Mouse (Mus musculus) spleen, postnatal 4 days (tissue): Measurements from ENCODE around the gene Lmntd1.

Experiments
- DNase-seq, 2 experiments: peaks; one replicate each; pipeline ENCODE4 v3.0.0; 2022; ENCODE audit warnings: low spot score in 2 of 2

Lmntd1 gene

DNA sequence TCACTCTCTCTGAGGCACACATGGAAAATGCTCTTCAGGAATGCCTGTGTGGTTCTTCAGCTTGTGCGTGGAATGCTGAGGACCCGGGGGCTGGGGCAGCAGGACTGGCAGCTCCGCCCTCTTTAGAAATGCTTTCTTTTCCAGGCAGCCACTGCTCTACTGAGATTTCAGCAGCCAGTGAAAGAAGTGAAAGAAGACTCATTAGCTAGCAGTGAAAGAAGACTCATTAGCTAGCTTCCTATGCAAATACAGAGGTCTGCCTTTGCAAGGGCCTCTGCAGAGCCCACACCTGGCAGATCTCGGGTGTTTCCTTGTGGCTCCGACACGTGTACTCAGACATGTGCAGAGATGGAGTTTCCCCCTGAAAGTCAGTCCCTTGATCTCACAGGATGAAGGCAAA lies 234.9 kb downstream of the Lmntd1 start:
- no peak for DNase-seq

DNA sequence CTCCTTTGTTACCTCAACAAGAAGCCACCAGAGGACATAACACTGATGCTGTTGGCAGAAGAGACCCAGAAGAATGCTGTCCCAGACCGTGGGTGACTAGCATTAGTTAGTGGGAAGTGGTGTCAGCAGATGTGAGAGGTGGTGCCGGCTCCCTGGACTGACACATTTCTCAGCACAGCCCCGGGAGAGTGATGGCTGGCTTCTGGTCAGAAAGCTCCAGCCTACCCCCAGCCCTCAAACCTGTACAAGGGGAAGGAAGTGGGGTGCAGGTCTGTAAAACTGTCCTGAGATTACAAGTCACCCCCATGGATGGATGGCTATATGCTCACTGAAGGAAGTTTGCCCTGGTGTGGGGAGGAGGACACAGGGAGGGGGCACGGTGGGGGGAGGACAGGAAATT lies 235.4 kb downstream of the Lmntd1 start:
- no peak for DNase-seq

DNA sequence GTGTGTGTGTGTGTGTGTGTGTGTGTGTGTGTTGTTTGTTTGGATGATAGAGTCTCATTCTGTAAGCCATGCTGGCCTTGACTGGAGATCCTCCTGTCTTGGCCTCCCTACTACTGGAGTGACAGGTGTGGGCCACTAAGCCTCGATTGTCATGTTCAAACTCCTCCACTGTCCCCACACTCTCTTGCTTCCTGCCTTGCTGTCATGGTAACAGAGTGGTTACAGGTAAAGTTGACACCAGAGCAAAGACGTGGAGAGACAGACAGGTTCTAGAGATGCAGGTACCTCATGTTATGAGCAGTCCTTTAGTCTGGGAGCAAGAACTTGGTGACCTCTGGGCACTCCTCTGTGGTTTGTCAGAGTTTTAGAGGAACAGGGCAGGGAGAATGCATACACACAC lies 239.7 kb downstream of the Lmntd1 start:
- no peak for DNase-seq

DNA sequence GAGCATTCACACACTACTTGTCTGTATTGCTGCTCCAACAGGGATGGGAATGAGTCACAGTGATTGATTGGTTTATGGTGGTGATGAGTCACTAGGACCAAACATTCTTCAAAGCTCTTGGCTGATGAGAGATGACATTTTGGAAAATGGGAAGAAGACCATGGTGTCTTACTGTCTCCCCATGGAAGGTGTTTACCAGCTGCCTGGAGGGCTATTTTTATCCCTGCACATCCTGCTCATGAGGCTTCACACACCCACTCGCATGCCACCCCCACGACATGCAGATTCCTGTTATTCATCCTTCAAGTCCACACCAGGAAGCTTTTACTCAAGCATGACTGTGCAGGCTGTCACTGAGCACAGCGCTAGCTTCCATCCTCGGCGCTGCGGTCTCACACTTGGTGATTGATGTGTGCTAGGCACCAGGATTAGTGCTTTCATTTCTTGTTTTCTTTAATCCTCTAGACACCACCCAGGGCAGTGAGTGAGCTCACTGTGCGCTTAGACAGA lies 240.4 kb downstream of the Lmntd1 start:
- DNase-seq, result no peak

DNA sequence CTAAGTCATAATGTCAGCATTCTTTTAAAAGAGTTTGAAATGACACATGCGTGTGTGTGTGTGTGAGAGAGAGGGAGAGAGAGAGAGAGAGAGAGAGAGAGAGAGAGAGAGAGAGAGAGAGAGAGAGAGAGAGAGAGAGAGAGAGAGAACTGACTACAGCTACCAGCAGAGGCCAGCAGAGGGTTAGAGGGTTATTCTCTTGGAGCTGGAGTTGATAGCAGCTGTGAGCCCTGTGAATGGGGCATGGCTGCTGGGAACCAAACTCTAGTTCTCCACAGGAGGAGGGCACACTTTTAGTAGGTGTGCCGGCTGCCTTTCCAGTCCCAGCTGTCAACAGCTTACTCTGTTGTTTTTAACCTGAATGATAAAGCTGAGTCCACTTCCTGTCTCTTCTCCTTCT lies 242.1 kb downstream of the Lmntd1 start:
- DNase-seq, result no peak

DNA sequence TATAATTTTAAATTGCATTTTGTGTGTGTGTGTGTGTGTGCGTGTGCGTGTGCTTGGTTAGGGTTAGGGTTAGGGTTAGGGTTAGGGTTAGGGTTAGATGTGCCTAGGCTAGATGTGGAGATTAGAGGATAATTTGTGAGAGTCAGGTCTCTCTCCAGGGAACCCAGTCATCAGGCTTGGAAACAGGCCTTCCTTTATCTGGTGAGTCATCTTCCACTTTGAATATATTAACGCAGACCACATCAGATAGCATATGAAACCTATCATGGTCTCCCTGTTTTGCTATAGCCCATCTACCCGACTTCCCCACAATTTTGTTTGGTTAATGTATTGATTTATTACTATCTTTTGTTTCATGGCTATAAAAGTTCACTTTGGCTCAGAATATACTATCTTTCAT lies 242.5 kb downstream of the Lmntd1 start:
- DNase-seq, result no peak

DNA sequence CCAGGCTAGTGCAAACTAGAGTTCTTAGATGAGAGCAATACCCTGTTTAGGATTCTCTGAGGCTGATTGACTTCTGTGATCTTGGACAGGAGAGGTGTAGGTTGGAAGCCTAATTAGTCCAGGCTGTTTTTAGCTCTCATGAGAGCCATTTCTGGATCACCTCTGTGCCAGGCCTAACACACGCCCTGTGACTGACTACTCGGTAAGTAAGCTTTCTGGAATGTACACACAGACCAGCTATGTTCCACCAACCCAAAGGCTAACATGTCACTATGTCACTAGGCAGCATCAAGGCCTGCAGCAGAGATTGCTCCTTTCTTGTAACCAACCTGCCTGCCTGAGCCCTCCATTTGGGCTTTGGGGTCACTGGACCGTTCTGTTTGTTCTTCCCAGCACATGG lies 243.8 kb downstream of the Lmntd1 start:
- no peak for DNase-seq

DNA sequence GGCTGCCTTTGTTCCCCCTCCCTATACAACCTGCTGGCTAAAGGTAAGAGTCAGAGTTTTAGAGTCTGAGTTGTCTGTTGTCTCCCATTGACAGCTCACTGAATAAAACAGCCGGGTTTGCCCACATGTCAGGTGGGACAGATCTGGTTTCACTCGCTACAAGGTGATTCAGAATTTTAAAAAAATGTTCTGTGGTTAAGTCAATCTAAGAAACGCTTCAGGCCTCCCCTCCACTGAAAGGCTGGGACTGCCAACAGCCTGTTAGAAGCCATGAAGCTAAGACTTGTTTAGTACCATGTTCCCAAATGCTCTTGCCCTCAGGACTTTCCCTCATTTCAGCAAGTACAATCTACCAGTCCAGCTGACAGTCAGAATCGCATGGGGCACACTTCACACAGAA lies 244.8 kb downstream of the Lmntd1 start:
- DNase-seq, result no peak

DNA sequence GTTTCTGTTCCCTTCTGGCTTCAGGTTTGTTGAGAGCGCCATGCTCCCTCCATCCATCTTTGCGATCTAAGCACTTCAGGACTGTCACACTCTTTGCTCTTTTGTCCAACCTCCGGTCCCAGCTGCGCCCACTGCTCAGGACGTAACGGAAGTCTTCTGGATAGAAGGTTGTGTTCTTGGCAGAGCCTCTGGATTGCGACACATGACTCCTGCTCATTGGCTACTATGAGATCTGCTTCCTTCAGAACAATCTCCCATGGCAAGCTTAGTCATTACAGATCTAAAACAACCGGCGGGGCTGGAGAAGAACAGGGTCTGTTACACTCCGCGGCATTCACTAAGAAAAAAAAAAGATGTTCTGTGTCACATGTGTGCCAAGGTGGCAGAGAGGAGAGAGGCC lies 247.6 kb downstream of the Lmntd1 start:
- no peak for DNase-seq

DNA sequence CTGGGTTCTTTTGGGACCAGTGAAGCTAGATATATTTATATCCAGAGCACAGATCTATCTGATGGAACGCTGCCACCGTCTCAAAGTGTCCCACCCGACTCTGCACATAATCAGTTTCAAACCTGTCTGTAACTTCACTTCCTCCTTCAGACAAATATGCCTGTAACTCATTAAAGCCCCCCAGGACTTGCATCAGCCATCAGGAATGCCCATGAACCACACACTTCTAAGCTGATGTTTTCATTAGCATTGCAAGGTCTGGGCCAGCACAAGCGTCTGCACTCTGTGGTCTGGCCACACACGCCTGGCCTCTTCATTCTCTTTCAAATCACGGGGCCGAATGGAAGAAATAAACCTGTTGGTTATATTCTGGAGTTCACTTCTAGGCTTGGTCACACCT lies 250.4 kb downstream of the Lmntd1 start:
- no peak for DNase-seq

DNA sequence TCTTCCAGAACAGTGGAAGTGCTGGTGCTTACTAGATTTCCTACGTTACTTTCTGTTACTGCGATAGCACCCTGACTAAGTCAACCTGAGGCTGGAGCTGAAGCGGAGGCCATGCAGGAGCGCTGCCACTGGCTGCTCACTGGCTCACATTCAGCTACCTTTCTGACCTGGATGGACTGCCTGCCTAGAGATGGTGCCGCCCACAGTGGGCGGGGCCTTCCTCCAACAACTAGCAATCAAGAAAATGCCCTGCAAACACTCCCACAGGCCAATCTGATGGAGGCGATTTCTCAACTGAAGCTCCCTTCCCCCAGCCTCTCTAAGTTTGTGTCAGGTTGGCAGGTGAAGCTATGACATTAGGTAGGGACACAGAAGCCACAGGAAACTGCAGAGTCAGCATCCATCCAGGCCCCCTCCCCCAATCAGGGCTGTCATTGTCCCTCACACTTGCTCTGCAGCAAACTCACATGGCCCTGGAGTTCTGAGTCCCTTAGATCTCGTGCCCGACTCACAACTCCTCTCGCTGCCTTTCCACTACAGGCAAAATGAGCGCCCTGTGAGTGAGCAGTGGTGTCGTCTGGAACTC lies 252.9 kb downstream of the Lmntd1 start:
- no peak for DNase-seq

DNA sequence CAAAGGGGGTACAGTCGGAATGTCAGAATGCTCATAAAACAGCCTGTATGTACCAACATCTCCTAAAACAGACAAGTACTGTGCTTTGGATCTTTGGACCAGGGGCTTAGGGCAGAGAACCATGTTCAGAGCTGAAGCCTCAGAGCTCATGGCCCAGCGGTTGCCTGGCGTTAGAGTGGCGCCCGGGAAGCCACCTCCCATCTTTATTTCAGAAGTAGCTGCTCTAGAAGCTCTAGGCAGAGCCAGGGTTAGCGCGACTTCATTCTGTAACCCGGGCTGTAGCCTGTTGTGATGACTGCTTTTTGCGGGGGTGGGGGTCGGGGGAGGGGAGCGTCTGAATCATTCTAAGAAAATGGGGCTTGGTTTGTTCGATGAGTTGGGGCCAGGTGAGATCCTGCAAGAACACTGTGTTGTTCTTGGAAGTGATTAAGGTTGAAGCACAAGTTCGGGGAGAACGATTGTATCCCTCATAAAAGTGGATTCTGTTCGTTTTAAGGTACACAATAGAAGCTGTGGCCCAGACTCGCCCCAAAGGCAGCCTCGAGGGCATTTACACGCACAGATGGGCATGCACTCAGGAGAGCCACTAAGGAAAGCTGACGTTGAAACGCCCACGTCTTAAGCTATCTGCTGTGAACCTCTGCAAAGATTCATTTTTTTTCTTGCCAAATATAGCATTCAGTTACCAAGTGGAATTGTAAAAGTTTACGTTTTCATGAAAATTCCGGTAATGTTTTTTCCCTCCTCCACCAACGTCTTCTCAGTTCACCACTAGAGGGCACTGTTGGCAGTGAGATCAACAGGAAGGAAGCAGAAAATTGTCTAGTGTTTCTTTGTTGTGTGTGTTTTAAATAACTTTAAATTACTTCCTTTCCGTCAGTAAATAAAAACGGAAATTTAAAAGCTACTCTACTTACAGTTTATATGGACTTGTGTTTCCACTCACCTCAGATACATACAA lies 254.4 kb downstream of the Lmntd1 start:
- no peak for DNase-seq

DNA sequence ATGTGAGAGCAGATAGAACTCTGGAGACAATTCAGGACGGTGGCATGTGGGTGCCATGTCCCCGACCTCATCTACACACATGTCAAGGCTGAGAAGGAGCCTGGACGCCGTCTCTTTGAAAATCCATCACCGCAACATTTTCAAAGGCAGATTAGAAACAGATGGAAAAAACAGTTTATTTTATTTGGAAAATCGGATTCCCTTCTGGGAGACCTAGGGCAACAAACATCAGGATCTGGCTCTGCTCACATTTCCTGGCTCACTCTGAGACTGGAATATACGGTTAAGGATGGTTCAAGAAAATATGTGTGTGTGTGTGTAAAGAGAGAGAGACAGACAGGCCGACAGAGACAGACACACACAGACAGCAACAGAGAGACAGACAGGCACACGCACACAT lies 256.1 kb downstream of the Lmntd1 start:
- DNase-seq, result no peak

DNA sequence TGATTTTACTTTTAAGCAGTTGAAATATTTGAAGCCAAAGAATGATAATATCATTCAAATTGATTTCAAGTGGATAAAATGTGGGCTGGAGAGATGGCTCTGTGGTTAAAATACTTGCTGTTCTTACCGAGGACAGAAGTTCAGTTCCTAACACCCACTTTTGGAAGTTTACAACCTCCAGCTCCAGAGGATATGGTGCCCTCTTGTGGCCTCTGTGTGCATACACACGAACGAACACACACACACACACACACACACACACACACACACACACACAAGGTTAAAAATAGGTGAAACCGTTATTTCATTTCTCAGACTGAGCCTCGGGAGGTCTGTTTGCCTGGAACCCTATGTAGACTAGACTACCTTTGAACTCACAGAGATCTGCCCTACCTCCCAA lies 260.3 kb downstream of the Lmntd1 start:
- no peak for DNase-seq

DNA sequence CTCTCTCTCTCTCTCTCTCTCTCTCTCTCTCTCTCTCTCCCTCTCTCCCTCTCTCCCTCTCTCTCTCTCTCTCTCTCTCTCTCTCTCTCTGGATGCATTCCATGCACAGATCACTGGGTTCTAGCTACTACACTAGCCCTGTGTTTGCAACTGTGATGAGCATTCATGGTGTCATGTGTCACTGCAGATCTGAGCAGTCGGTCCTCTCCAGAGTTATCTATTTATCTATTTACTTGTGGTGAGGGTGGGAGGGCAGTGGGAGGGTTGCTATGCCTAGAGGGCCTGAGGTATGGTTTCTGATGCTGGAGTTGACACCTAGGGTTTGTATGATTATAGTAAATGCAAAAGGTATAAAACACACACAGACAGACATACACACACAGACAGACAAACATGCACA lies 261.4 kb downstream of the Lmntd1 start:
- DNase-seq, result no peak

DNA sequence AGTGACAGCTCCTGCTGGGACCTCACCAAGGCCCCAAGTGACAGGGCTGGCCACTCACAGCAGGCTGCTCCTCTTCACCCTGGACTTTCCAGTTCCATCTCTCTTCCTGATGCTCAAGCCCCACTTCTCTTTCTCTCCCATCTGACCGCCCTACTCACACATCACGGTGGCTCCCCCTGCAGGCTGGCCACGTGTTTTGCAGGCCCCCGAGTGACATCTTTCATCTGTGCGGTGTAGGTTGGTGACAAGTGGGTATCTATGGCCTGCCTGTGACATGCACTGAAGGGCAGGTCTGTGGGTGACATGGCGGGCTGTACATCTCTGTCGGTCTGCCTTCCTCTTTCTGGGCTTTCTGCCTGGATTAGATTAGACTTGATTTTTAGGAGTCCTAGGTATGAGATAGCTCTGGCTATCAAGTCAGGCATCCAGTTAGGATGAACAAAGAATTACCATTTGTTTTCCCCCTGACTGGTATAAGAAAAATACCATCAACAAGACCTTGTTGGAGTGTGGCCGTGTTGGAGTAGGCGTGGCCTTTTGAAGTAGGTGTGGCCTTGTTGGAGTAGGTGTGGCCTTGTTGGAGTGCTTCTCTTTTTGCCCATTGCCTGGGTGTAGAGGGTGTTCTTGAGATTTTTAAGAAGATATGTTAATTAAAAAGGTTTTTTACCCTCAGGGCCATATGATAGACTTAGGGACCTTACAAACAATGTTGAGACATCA lies 265.8 kb downstream of the Lmntd1 start:
- DNase-seq, result peak; percentile 61 to 84

DNA sequence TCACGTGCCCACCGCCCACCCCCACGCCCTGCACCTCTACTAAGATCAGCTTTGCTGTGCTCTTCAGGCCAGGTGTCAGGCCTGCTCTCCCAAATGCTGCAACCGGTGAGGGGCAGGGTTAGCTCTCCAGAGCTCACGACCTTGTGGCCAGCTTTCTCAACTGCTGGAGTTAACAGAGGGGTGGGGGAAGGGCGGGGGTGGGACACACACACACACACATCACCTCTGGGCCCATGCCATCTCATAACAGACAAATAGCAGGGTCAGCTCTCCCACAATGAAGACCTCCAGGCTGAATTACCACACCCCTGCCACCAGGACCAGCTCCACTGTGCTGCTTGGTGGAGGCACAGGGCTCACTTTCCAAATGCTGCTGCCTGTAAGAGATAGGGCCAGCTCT lies 266.5 kb downstream of the Lmntd1 start:
- no peak for DNase-seq

DNA sequence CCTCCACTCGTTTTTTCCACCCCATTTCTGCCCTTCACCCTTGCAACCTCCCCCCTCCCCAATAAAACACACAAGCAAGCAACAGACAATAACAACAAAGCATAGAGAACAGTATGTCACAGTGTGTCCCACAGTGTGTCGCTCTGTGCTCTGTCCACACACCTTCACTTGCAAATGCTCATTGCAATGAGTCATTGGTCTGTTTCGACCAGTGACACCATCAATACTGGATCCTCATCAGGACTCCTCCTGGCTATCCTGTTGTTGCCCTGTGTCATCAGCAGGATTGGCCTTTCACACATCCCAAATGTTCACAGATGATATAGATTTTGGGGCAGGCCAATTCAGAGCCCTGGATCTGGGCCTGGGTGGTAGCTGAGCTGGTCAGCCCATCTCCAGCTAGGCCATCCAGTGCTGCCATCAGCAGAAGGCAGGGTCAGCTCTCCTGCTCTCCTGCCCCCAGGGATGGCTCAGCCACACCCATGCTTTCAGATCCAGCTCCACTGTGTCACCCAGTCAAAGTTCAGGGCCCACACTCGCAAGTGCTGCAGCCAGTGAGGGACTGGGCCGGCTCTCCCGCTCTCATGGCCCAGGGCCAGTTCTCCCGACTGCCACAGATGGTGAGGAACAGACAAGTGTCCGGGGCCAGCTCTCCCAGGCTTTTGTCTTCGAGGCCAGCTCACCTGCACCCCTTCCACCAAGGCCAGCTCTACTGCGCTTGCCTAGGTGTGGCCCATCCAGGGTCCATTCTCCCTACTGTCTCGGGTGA lies 267.1 kb downstream of the Lmntd1 start:
- DNase-seq, result no peak

DNA sequence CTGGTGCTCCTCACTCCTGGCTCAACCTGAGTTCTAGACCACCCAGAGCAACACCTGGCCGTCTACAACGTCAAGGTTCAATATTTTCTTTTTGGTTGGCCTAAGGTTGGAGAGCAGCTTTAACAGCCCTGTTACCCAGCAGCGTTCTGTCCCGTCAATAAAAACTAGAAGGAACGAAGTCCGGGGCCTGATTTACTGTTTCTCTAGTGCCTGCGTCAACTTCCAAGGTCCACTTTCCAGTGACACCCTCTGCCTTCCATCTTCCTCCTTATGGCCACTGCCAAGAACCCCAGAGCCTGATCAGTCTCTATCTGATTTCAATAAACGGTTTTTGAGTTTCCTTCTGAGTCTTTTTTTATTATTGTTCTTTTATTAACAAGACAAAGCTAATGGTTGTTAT lies 267.8 kb downstream of the Lmntd1 start:
- no peak for DNase-seq

DNA sequence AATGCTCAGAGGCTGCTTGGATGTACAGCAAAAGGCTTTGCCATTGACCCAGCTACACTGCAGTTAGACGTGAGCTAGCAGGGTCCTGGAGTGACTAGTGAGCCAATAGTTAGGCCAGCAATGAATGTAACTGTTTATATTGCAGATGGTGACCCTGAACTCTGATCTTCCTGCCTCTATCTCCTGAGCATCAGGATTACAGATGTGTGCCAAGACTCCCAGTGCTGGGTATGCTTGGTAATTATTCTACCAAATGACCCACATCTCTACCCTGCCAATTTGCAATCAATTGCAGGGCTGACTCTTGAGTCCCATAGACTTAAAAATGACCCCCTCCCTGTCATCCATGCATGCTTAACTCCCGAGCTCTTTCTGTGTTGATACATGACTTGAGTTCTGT lies 269.4 kb downstream of the Lmntd1 start:
- DNase-seq, result no peak

DNA sequence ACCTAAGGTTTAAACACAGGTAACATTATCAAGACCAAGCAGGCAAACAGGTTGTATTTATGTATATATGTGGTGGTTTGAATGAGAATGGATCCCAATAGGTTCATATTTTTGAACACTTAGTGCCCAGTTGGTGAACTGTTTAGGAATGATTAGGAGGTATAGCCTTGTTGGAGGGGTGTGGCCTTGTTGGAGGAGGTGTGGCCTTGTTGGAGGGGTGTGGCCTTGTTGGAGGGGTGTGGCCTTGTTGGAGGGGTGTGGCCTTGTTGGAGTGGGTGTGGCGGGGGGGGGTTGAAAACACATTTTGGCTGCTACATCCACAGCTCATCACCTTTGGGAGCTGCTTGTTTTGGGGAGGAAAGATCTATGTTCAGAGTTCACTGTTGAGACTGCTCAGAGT lies 270.7 kb downstream of the Lmntd1 start:
- no peak for DNase-seq

DNA sequence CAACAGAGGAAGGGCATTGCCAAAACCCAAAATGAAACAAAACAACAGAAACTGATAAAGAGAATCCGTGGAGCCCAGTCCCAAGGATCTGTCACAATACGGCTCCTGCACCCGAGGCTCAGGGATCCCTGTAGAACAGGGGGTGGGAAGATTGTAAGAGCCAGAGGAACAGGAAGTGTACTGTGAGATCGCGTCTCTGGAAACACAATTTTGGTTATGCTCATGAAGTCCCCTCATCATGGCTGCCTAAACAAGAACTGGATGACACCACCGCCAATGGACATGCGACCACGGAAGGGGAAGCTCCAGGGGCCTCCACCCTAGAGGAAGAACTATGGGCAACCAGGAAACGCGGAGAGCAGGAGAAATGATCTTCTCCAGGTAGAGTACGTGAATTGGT lies 271.3 kb downstream of the Lmntd1 start:
- DNase-seq, result no peak
